Mouse (Mus musculus) NIH3T3 (cell line): Measurements from ENCODE around the gene Rai14.

Source experiments
- DNase-seq: peaks from one replicate; pipeline ENCODE4 v3.0.0-alpha.2; 2012; ENCODE audit warnings: low read depth

The Rai14 gene

GRCm38 (mm10) chr15:10720671-10721070, 6.2 kb upstream of the Rai14 start:
- no peak for DNase-seq

GRCm38 (mm10) chr15:10720188-10720587, 5.8 kb upstream of the Rai14 start:
- DNase-seq = no peak

- DNase-seq = no peak
Observed at GRCm38 (mm10) chr15:10719511-10719910, 5.1 kb upstream of the Rai14 start.

- no peak for DNase-seq
Observed at GRCm38 (mm10) chr15:10718763-10719162, 4.3 kb upstream of the Rai14 start.

- no peak for DNase-seq
Observed at GRCm38 (mm10) chr15:10717284-10717683, 2.9 kb upstream of the Rai14 start.

- no peak for DNase-seq
Observed at GRCm38 (mm10) chr15:10715966-10716365, 1.5 kb upstream of the Rai14 start.

- peak; percentile 72 for DNase-seq
Observed at GRCm38 (mm10) chr15:10715139-10715505, 698 bp upstream of the Rai14 start.

- DNase-seq = peak; percentile 55
Observed at GRCm38 (mm10) chr15:10713626-10714316, 653 bp downstream of the Rai14 start.

- DNase-seq = peak; percentile 39
Observed at GRCm38 (mm10) chr15:10713181-10713625, 1.2 kb downstream of the Rai14 start.

GRCm38 (mm10) chr15:10712288-10712687, 2.1 kb downstream of the Rai14 start:
- DNase-seq = no peak

- no peak for DNase-seq
Observed at GRCm38 (mm10) chr15:10711231-10711630, 3.2 kb downstream of the Rai14 start.

- peak; percentile 32 for DNase-seq
Observed at GRCm38 (mm10) chr15:10708591-10709272, 5.7 kb downstream of the Rai14 start.

GRCm38 (mm10) chr15:10707109-10707508, 7.3 kb downstream of the Rai14 start:
- DNase-seq = no peak

- DNase-seq = no peak
Observed at GRCm38 (mm10) chr15:10706414-10706813, 8.0 kb downstream of the Rai14 start.

GRCm38 (mm10) chr15:10705752-10706151, 8.7 kb downstream of the Rai14 start:
- no peak for DNase-seq

- no peak for DNase-seq
Observed at GRCm38 (mm10) chr15:10704328-10704727, 10.1 kb downstream of the Rai14 start.

GRCm38 (mm10) chr15:10701571-10701970, 12.9 kb downstream of the Rai14 start:
- no peak for DNase-seq

- DNase-seq = no peak
Observed at GRCm38 (mm10) chr15:10700891-10701466, 13.4 kb downstream of the Rai14 start.

- DNase-seq = peak; percentile 49
Observed at GRCm38 (mm10) chr15:10696478-10697234, 17.8 kb downstream of the Rai14 start.

GRCm38 (mm10) chr15:10692627-10693026, 21.8 kb downstream of the Rai14 start:
- no peak for DNase-seq

- DNase-seq = peak; percentile 48
Observed at GRCm38 (mm10) chr15:10691481-10691880, 22.9 kb downstream of the Rai14 start.

- DNase-seq = no peak
Observed at GRCm38 (mm10) chr15:10690973-10691372, 23.5 kb downstream of the Rai14 start.
